Mouse (Mus musculus) CD4-positive helper T cell, adult 2 months (primary cell): ENCODE results near the gene Olfr193.
"Not testable (repeated sequence)": the region's sequence is repeated elsewhere in the genome, so short reads cannot be mapped to it uniquely, and the experiment has no call there.

Experiments used
- DNase-seq: peaks from one replicate; pipeline ENCODE4 v3.0.0-alpha.2; 2012; ENCODE audit warnings: low read depth, missing footprints, low spot score

The Olfr193 gene

GRCm38 (mm10) chr16:59111781-59112180, at the start of gene Olfr193:
Gene Olfr193, minus strand, starts transcription at chr16:59111881.
- DNase-seq = no peak

- no peak for DNase-seq
These were observed 40.3 kb upstream of the Olfr193 start for GRCm38 (mm10) chr16:59151996-59152395.

- no peak for DNase-seq
These were observed 35.1 kb upstream of the Olfr193 start, which contains the start of gene Olfr195 for GRCm38 (mm10) chr16:59146746-59147145. Gene Olfr195, plus strand, starts transcription at chr16:59147046.

GRCm38 (mm10) chr16:59141105-59141504, 29.4 kb upstream of the Olfr193 start:
- DNase-seq = no peak

GRCm38 (mm10) chr16:59130740-59131139, 19.1 kb upstream of the Olfr193 start:
- DNase-seq = no peak

- DNase-seq = no peak
These were observed 9.3 kb upstream of the Olfr193 start, which contains the start of gene Olfr194 for GRCm38 (mm10) chr16:59120969-59121368. Gene Olfr194, minus strand, starts transcription at chr16:59121069.

GRCm38 (mm10) chr16:59108522-59108921, 3.2 kb downstream of the Olfr193 start:
- not testable (repeated sequence) for DNase-seq

- no peak for DNase-seq
These were observed 6.4 kb downstream of the Olfr193 start for GRCm38 (mm10) chr16:59105312-59105711.

- not testable (repeated sequence) for DNase-seq
These were observed 22.0 kb downstream of the Olfr193 start, which contains the start of gene Olfr191 for GRCm38 (mm10) chr16:59089722-59090121. Gene Olfr191, minus strand, starts transcription at chr16:59089822.

GRCm38 (mm10) chr16:59081113-59081512, 30.6 kb downstream of the Olfr193 start:
- not testable (repeated sequence) for DNase-seq

- DNase-seq = no peak
These were observed 33.8 kb downstream of the Olfr193 start, which contains the start of gene Olfr190 for GRCm38 (mm10) chr16:59077905-59078304. Gene Olfr190, minus strand, starts transcription at chr16:59078005.

GRCm38 (mm10) chr16:59073520-59073919, 38.2 kb downstream of the Olfr193 start:
- no peak for DNase-seq

- no peak for DNase-seq
These were observed 39.9 kb downstream of the Olfr193 start for GRCm38 (mm10) chr16:59071755-59072154.

- not testable (repeated sequence) for DNase-seq
These were observed 49.3 kb downstream of the Olfr193 start for GRCm38 (mm10) chr16:59062411-59062810.
